Mouse (Mus musculus): Measurements from ENCODE around the gene Mccc1.

DNA sequence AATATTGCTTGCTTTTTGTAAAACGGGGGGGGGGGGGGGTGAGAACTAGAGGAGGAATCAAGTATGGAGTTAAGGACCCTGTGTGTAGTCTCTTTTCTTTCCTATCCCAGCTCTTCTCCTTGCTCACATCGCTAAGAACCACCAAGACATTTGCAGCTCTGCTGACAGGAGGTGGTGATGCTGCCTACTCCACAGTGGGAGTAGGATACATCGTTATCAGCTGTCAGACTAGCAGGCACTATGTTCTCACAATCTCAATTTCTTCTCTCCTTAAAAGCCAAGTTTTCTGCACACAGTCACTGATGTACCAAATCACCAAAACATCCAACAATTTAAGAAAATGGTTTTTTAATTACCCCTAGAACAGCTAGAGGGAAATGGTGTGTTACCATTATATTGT, 71.1 kb downstream of the Mccc1 start:
- TF ChIP-seq POLR2A (IDR thresholded peaks at IDR 0.05; ENCODE audit: control insufficient read depth, low read depth, low read length) (no peak), CTCF (IDR thresholded peaks at IDR 0.05; ENCODE audit: control insufficient read depth, insufficient read depth, insufficient replicate concordance, low read depth, low read length) (no peak)
